Mouse (Mus musculus) erythroblast, embryonic 14.5 days (primary cell): Measurements from ENCODE around the gene Mtf1. TPM values are rescaled to one million over a fixed set of nuclear protein-coding genes. Genes with fewer than 3 reads are reported as not detected.

Experiments
- H3K27me3 ChIP-seq: 2 replicates; pipeline ENCODE4 v1.6.1; 2012; ENCODE audit warnings: inconsistent platforms; ENCODE audit not compliant: control insufficient read depth
- H3K36me3 ChIP-seq: 2 replicates; pipeline ENCODE4 v1.6.1; 2012; ENCODE audit warnings: mild to moderate bottlenecking, inconsistent platforms; ENCODE audit not compliant: control insufficient read depth
- H3K4me1 ChIP-seq: 2 replicates; pipeline ENCODE4 v1.6.1; 2012; ENCODE audit warnings: inconsistent platforms; ENCODE audit not compliant: control insufficient read depth
- H3K4me3 ChIP-seq: replicated peaks from 2 replicates; pipeline ENCODE3; 2012; ENCODE audit warnings: moderate library complexity, mild to moderate bottlenecking, inconsistent platforms
- H3K9me3 ChIP-seq: 2 replicates; pipeline ENCODE4 v1.6.1; 2012; ENCODE audit warnings: low read length, inconsistent platforms, mixed read lengths; ENCODE audit not compliant: control insufficient read depth
- GATA1 ChIP-seq: IDR thresholded peaks from 2 replicates; pipeline ENCODE4 v1.6.1; 2012; ENCODE audit warnings: low read length, inconsistent platforms, mixed read lengths
- TAL1 ChIP-seq: IDR thresholded peaks from 3 replicates; pipeline ENCODE4 v1.6.1; 2012; ENCODE audit warnings: low read length, inconsistent platforms, mixed read lengths
- polyA plus RNA-seq: library from polyadenylated mRNA; stranded (reverse); fragments of >175 nt; gene quantifications from 2 replicates; pipeline ENCODE4 v1.2.3, GENCODE M21; 2012

Mtf1 gene
- polyA plus RNA-seq, 1 experiment = 3.1 TPM

DNA sequence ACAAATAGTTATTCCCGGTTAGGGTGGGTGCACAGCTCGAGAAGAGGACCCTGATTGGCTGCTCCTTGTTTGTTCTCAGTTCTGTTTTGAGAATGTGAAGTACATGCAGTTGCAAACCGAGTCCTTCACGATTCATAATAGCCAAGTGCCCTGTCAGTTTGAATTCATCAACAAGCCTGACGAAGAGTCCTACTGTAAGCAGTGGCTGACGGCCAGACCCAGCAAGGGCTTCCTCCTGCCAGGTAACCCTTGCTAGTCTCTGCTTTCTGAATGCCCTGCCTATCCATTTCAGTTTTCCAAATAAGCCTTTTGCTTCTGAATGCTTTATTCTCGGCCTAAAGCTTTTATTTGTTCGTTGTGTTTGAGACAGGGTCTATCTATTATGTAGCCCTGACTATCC lies 9.8 kb upstream of the Mtf1 start:
- Histone ChIP-seq H3K4me1 (no peaks in the 10 kb centered on the region), H3K9me3 (no peaks in the 10 kb centered on the region; the same call in 1 of the 2 replicates), H3K36me3 (peaks cover 97% of the 10 kb centered on the region), H3K4me3 (no peak overlapping the region), H3K27me3 (no peaks in the 10 kb centered on the region)
- no peak for TF ChIP-seq TAL1
- TF ChIP-seq GATA1 = no peak

DNA sequence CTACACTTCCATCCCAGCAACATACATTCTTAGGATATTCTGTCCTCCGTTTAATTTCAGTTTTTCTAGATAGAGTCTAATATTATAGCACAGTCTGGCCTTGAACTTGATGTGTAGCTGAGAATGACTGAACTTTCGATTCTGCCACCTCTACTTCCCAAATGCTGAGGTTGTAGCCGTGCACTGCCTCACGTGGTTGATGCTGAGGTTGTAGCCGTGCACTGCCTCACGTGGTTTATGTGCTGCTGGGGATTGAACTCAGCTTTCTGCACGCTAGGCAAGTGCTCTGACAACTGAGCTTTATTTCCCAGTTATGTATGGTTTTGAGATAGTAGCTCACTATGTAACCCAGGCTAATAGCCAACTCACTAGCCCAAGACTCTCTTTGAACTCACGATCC lies 5.8 kb upstream of the Mtf1 start:
- peaks cover 1% of the 10 kb centered on the region for H3K4me1 ChIP-seq
- H3K4me3 ChIP-seq = no peak overlapping the region
- no peaks in the 10 kb centered on the region for H3K27me3 ChIP-seq
- H3K36me3 ChIP-seq = peaks cover 99% of the 10 kb centered on the region
- H3K9me3 ChIP-seq = no peaks in the 10 kb centered on the region
- TF ChIP-seq TAL1 (no peak), GATA1 (no peak)

DNA sequence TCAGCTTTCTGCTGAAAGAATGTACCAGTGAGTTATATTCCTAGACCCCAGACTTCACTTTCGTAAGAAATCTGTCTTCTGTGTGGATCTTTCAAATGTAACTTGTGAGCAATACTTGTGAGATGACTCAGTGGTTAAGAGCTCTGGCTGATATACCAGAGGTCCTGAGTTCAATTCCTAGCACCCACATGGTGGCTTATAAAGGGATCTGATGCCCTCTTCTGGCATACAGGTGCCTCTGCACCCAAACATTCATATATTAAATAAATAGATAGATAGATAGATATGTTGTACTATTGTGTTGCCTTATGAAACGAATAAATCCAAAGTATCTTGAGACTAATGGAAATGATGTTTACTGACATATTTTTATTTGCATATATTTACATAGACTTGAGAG lies 5.0 kb upstream of the Mtf1 start:
- H3K4me3 ChIP-seq = no peak overlapping the region
- peaks cover 97% of the 10 kb centered on the region for H3K36me3 ChIP-seq
- H3K4me1 ChIP-seq = peaks cover 7% of the 10 kb centered on the region
- no peak for TF ChIP-seq TAL1
- no peak for TF ChIP-seq GATA1
- no peaks in the 10 kb centered on the region for H3K9me3 ChIP-seq
- H3K27me3 ChIP-seq = no peaks in the 10 kb centered on the region

DNA sequence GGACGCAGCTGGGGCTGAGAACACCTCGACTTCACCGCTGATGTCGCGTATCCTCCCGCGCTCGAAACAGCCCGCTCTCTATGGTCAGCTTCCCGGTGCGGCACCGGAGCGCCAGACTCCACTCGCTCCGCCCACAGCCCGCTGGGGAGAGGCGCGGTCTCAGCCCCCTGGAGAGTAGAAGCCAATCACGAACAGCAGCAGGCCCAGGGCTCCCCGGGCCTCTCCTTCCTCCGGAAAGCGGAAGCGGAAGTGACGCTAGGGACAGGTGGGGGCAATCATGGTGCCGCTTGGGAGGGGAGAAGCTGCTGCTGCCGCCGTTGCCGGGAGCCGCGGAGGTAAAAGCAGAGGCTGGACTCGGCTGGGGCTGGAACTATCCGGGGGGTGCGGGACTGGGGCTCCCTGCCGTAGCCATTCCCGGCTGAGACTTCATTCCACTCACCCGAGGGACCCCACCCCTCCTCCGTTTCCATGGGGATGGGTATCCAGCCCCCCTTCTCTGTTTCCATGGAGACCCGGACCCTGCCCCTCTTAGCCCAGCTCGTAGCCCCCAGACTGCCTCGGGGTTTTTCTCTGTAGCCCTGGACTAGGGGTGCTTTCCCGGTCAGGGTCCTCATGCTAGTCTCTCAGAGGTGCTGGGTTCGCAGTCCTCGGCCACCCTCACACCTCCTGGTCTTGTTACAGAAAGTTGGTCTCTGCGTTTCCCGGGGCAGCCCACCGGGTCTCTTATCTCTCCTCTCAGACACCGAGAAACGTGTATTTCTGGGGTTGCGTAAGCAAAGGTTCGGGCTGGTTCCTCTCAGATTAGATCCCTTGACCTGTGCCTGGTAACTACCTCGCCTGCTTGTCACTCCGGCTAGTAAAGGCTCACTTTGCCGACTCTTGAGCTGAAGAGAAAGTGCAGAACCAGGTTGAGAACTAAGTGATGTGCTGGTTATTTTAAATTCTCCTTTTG lies 681 bp downstream of the Mtf1 start:
- H3K4me1 ChIP-seq = peaks cover 54% of the 10 kb centered on the region
- TF ChIP-seq GATA1 (no peak), TAL1 (peak; percentile 56)
- no peaks in the 10 kb centered on the region for H3K27me3 ChIP-seq
- H3K9me3 ChIP-seq = no peaks in the 10 kb centered on the region
- H3K4me3 ChIP-seq = peak overlapping the region; percentile 84
- H3K36me3 ChIP-seq = peaks cover 77% of the 10 kb centered on the region

DNA sequence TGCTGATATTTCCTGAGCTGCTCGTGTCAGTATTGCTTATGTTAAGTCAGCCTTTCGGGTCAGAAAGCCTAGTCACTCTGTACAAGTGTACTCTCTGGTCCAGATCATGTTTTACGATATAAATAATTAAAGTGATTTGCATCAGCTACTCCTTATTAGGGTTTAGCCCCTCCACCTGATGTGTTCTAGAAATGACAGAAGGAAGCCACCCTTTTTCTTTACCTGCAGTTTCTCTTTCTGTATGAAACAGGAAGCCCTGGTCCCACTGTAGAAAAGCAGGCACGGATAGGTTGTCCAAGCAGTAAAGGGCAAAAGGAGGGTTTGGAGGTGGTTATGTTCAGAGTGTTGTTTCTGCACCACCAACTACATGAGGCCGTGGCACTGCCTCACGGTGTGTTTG lies 1.5 kb downstream of the Mtf1 start:
- no peaks in the 10 kb centered on the region for H3K9me3 ChIP-seq
- TF ChIP-seq GATA1 = no peak
- no peak for TF ChIP-seq TAL1
- H3K36me3 ChIP-seq = peaks cover 77% of the 10 kb centered on the region
- peaks cover 62% of the 10 kb centered on the region for H3K4me1 ChIP-seq
- H3K27me3 ChIP-seq = no peaks in the 10 kb centered on the region
- H3K4me3 ChIP-seq = peak overlapping the region; percentile 84

DNA sequence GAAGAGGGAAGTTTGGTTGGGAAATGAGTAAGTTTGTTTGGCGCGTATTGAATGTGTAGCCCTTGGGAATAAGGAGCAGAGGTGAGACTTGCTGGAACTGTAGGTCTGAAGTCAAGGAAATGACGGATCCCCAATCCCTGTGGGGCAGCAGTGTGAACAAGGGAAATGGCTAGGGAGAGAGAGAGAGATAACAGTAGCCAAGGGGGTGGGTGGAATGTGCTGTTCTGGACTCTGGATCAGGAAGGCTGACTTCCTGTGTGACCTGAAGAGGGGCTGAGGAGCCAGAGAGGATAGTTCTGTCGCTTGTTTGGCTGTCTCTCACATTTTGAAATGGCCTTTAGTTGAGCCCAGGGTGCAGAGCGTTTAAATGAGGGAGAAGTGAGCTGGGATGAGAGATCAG lies 6.6 kb downstream of the Mtf1 start:
- TF ChIP-seq TAL1 = no peak
- no peak for TF ChIP-seq GATA1
- Histone ChIP-seq H3K36me3 (peaks cover 88% of the 10 kb centered on the region), H3K4me3 (no peak overlapping the region), H3K4me1 (peaks cover 71% of the 10 kb centered on the region), H3K9me3 (no peaks in the 10 kb centered on the region), H3K27me3 (no peaks in the 10 kb centered on the region)

DNA sequence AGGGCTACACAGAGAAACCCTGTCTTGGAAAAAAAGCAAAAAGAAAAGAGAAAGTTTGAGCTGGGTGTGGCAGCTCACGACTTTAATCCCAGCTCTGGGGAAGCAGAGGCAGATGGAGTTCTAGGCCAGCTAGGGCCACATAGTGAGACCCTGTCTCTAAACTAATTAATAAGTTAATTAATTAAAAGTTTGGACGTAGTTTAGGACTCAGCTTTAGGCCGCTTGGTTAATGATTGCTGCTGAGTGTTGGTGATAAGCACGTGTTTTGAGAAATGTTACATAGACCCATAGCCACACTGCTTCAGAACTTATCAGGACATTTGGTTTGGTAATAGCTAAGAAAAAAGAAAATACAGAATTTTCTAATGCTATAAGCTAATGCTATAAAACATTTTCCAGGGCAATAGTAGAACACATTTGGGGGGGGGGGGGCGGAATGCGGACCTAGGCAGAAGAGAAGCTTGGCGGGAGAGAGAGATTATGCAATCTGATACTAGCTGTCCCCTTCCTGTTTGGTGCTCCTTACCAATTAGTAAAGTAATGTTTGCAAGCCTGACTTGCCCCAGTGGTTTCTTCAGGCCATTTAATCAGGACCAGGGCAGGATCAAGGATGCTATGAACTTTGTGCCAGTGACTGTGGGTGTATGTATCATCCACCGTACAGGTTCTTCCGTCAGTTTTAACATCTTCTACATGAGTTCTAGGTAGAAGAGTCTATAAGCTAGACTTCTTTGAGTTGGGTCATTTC lies 7.4 kb downstream of the Mtf1 start:
- Histone ChIP-seq H3K4me1 (peaks cover 63% of the 10 kb centered on the region), H3K9me3 (no peaks in the 10 kb centered on the region), H3K36me3 (peaks cover 92% of the 10 kb centered on the region), H3K27me3 (no peaks in the 10 kb centered on the region), H3K4me3 (no peak overlapping the region)
- TF ChIP-seq GATA1 (no peak), TAL1 (no peak)

DNA sequence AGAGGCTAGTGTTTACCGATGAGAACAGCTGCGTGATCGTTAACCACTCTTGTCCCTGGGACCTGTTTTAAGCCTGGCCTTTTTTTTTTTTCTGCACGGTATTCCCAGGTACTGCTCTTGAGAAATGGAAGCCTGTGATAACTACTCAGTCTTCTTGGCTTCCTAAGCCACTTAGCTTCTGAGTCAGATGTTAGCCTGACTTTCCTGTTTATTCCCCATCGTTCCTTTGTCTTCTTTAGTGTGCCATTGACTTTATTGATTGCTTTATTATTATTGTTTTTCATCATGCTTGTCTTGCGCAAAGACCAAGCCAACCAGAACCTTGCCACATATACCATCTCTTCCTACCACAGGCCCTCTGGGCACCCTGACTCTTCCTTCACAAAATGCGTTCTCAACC lies 8.2 kb downstream of the Mtf1 start:
- no peaks in the 10 kb centered on the region for H3K9me3 ChIP-seq
- H3K27me3 ChIP-seq = no peaks in the 10 kb centered on the region
- H3K36me3 ChIP-seq = peaks cover 90% of the 10 kb centered on the region
- H3K4me1 ChIP-seq = peaks cover 55% of the 10 kb centered on the region
- no peak for TF ChIP-seq TAL1
- no peak for TF ChIP-seq GATA1
- H3K4me3 ChIP-seq = no peak overlapping the region

DNA sequence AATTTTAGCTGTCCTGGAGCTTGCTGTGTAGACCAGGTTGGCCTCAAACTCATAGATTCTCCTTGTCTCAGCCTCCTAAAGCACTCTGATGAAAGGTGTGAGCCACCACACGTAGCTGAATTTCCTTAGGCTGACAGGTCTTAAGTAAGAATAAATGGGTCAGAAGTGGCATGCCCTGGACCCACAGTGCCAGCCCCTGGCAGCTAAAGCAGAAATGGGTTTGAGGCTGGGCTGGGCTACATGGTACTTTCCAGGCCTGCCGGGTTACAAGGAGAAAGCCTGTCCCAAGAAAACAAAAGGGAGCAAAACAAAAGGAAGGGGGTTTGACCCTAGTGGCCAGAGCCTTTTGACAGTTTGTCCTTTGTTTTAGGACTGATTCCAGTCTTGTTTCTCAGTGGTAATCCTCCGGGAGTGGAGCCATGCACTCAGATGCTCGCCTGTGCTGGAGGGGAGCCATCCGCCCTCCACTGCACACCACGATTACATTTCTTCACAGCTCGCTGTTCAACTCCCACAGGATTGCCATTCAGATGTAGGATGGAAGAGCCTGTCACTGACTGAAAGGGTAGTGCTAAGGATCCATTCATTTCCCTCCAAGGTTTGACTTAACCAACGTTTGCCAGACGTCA lies 9.6 kb downstream of the Mtf1 start:
- TF ChIP-seq GATA1 = no peak
- peaks cover 89% of the 10 kb centered on the region for H3K36me3 ChIP-seq
- H3K9me3 ChIP-seq = no peaks in the 10 kb centered on the region
- H3K4me3 ChIP-seq = no peak overlapping the region
- H3K27me3 ChIP-seq = no peaks in the 10 kb centered on the region
- peaks cover 45% of the 10 kb centered on the region for H3K4me1 ChIP-seq
